Mouse (Mus musculus) MEL (cell line): ENCODE data around the gene Snrpc. TPM values are rescaled to one million over a fixed set of nuclear protein-coding genes. Genes with fewer than 3 reads are reported as not detected.
A peak's percentile ranks its signal among the peaks of the same experiment; 100 is the strongest.

Experiments
- DNase-seq: peaks from one replicate; pipeline ENCODE4 v3.0.0; 2011; ENCODE audit warnings: low read depth, low spot score
- H3K27ac ChIP-seq: 2 replicates; pipeline ENCODE4 v1.5.1; 2012; ENCODE audit warnings: low read depth, mild to moderate bottlenecking, control low read depth, low read length, moderate library complexity; ENCODE audit not compliant: control insufficient read depth
- H3K27me3 ChIP-seq, 2 experiments: fragments of 150-350 bp in 1 of 2; sonication (generic) in 1 of 2; 2 replicates each; pipeline ENCODE4 v1.6.1; 2012; ENCODE audit warnings: low read length in 2 of 2, mild to moderate bottlenecking in 2 of 2, improper control_type of control experiment in 1 of 2, moderate library complexity in 1 of 2; ENCODE audit not compliant: insufficient read depth in 2 of 2, control insufficient read depth in 1 of 2
- H3K36me3 ChIP-seq, 2 experiments: 2 replicates each; pipeline ENCODE4 v1.6.1; 2012 to 2014; ENCODE audit warnings: low read length in 2 of 2, improper control_type of control experiment in 1 of 2, inconsistent platforms in 1 of 2, mild to moderate bottlenecking in 1 of 2; ENCODE audit not compliant: insufficient read depth in 2 of 2, control insufficient read depth in 1 of 2
- H3K4me1 ChIP-seq, 2 experiments: fragments of 150-350 bp in 1 of 2; sonication (generic) in 1 of 2; 2 replicates each; pipeline ENCODE4 v1.6.1; 2012; ENCODE audit warnings: low read length in 2 of 2, improper control_type of control experiment in 1 of 2, mild to moderate bottlenecking in 1 of 2; ENCODE audit not compliant: insufficient read depth in 2 of 2, control insufficient read depth in 1 of 2
- H3K4me3 ChIP-seq, 2 experiments: fragments of 150-350 bp in 1 of 2; sonication (generic) in 1 of 2; 2 replicates each; pipeline ENCODE4 v1.5.1; 2012; ENCODE audit warnings: low read depth in 2 of 2, low read length in 2 of 2, mild to moderate bottlenecking in 2 of 2, moderate library complexity in 2 of 2, control low read depth in 1 of 2, improper control_type of control experiment in 1 of 2; ENCODE audit not compliant: control insufficient read depth in 1 of 2, insufficient read depth in 1 of 2
- H3K79me2 ChIP-seq: 2 replicates; pipeline ENCODE4 v1.6.1; 2012; ENCODE audit warnings: mild to moderate bottlenecking, low read length, moderate library complexity; ENCODE audit not compliant: control insufficient read depth, poor library complexity, insufficient read depth
- H3K9ac ChIP-seq: 2 replicates; pipeline ENCODE4 v1.6.1; 2012; ENCODE audit warnings: low read depth, mild to moderate bottlenecking, control low read depth, low read length, moderate library complexity; ENCODE audit not compliant: control insufficient read depth, poor library complexity, severe bottlenecking
- H3K9me3 ChIP-seq: fragments of 150-350 bp; sonication (generic); replicated peaks from 2 replicates; pipeline ENCODE4 v1.6.1; 2012; ENCODE audit warnings: mild to moderate bottlenecking, low read length, improper control_type of control experiment, moderate library complexity; ENCODE audit not compliant: insufficient read depth
- BHLHE40 ChIP-seq: IDR thresholded peaks from 2 replicates; pipeline ENCODE4 v1.6.1; 2012; ENCODE audit warnings: low read depth, mild to moderate bottlenecking, inconsistent platforms, low read length, improper control_type of control experiment, borderline replicate concordance
- CHD1 ChIP-seq: IDR thresholded peaks from 2 replicates; pipeline ENCODE4 v1.6.1; 2012; ENCODE audit warnings: low read depth, mild to moderate bottlenecking, inconsistent platforms, low read length, improper control_type of control experiment
- CHD2 ChIP-seq: IDR thresholded peaks from 2 replicates; pipeline ENCODE4 v1.6.1; 2011; ENCODE audit warnings: low read length, improper control_type of control experiment
- CTCF ChIP-seq, 3 experiments: IDR thresholded peaks in 2 of 3; conservative IDR thresholded peaks in 1 of 3; 2 replicates each; pipeline ENCODE4 v1.5.1; 2011 to 2012; ENCODE audit warnings: low read length in 3 of 3, low read depth in 2 of 3, mild to moderate bottlenecking in 2 of 3, improper control_type of control experiment in 1 of 3, inconsistent platforms in 1 of 3, mixed read lengths in 1 of 3, moderate library complexity in 1 of 3; ENCODE audit not compliant: control insufficient read depth in 1 of 3, insufficient read depth in 1 of 3, poor library complexity in 1 of 3, severe bottlenecking in 1 of 3
- E2F4 ChIP-seq: IDR thresholded peaks from 2 replicates; pipeline ENCODE4 v1.6.1; 2011; ENCODE audit warnings: low read depth, low read length, improper control_type of control experiment, borderline replicate concordance
- ELF1 ChIP-seq: IDR thresholded peaks from 2 replicates; pipeline ENCODE4 v1.6.1; 2014; ENCODE audit warnings: low read depth, mild to moderate bottlenecking, inconsistent platforms, low read length, improper control_type of control experiment, moderate library complexity
- EP300 ChIP-seq, 2 experiments: IDR thresholded peaks; 2 replicates each; pipeline ENCODE4 v1.6.1; 2011; ENCODE audit warnings: improper control_type of control experiment in 2 of 2, low read length in 2 of 2, low read depth in 1 of 2, mild to moderate bottlenecking in 1 of 2
- ETS1 ChIP-seq: IDR thresholded peaks from 2 replicates; pipeline ENCODE4 v1.6.1; 2012; ENCODE audit warnings: low read depth, mild to moderate bottlenecking, inconsistent platforms, low read length, improper control_type of control experiment, moderate library complexity
- GABPA ChIP-seq: IDR thresholded peaks from 2 replicates; pipeline ENCODE4 v1.6.1; 2012; ENCODE audit warnings: low read depth, mild to moderate bottlenecking, inconsistent platforms, low read length, improper control_type of control experiment, moderate library complexity
- GATA1 ChIP-seq: IDR thresholded peaks from 2 replicates; pipeline ENCODE4 v1.6.1; 2011; ENCODE audit warnings: low read depth, low read length, improper control_type of control experiment
- HCFC1 ChIP-seq: IDR thresholded peaks from 2 replicates; pipeline ENCODE4 v1.6.1; 2012; ENCODE audit warnings: low read depth, mild to moderate bottlenecking, inconsistent platforms, low read length, improper control_type of control experiment, moderate library complexity
- JUND ChIP-seq: IDR thresholded peaks from 2 replicates; pipeline ENCODE4 v1.6.1; 2011; ENCODE audit warnings: low read depth, mild to moderate bottlenecking, improper control_type of control experiment, low read length
- KAT2A ChIP-seq: conservative IDR thresholded peaks from 2 replicates; pipeline ENCODE4 v1.6.1; 2012; ENCODE audit warnings: low read depth, low read length, improper control_type of control experiment, inconsistent platforms
- MAFK ChIP-seq: IDR thresholded peaks from 2 replicates; pipeline ENCODE4 v1.6.1; 2011; ENCODE audit warnings: low read depth, mild to moderate bottlenecking, low read length, improper control_type of control experiment, borderline replicate concordance
- MAX ChIP-seq: IDR thresholded peaks from 2 replicates; pipeline ENCODE4 v1.6.1; 2011; ENCODE audit warnings: low read length, improper control_type of control experiment
- MEF2A ChIP-seq: IDR thresholded peaks from 2 replicates; pipeline ENCODE4 v1.6.1; 2014; ENCODE audit warnings: low read depth, mild to moderate bottlenecking, inconsistent platforms, low read length, improper control_type of control experiment; ENCODE audit not compliant: poor library complexity, insufficient replicate concordance, severe bottlenecking; ENCODE audit errors: extremely low read depth
- MYB ChIP-seq: IDR thresholded peaks from 2 replicates; pipeline ENCODE4 v1.6.1; 2011; ENCODE audit warnings: mild to moderate bottlenecking, low read depth, low read length, improper control_type of control experiment
- MYC ChIP-seq: IDR thresholded peaks from 2 replicates; pipeline ENCODE4 v1.6.1; 2011; ENCODE audit warnings: low read depth, mild to moderate bottlenecking, low read length, improper control_type of control experiment, moderate library complexity
- NELFE ChIP-seq: IDR thresholded peaks from 2 replicates; pipeline ENCODE4 v1.6.1; 2011; ENCODE audit warnings: low read depth, low read length, improper control_type of control experiment
- NRF1 ChIP-seq: IDR thresholded peaks from 2 replicates; pipeline ENCODE4 v1.6.1; 2014; ENCODE audit warnings: low read depth, mild to moderate bottlenecking, inconsistent platforms, low read length, improper control_type of control experiment, moderate library complexity; ENCODE audit not compliant: poor library complexity, insufficient read depth, severe bottlenecking
- POLR2A ChIP-seq, 2 experiments: IDR thresholded peaks; 2 replicates each; pipeline ENCODE4 v1.6.1; 2011 to 2012; ENCODE audit warnings: low read length in 2 of 2, mild to moderate bottlenecking in 2 of 2, control low read depth in 1 of 2, improper control_type of control experiment in 1 of 2, low read depth in 1 of 2, moderate library complexity in 1 of 2; ENCODE audit not compliant: control insufficient read depth in 1 of 2, insufficient read depth in 1 of 2, poor library complexity in 1 of 2
- POLR2AphosphoS2 ChIP-seq: IDR thresholded peaks from 2 replicates; pipeline ENCODE4 v1.6.1; 2011; ENCODE audit warnings: low read length, improper control_type of control experiment
- POLR2AphosphoS5 ChIP-seq: IDR thresholded peaks from 2 replicates; pipeline ENCODE4 v1.6.1; 2012; ENCODE audit warnings: low read depth, borderline replicate concordance, mild to moderate bottlenecking, inconsistent platforms, low read length, moderate library complexity, mixed read lengths
- RAD21 ChIP-seq: IDR thresholded peaks from 2 replicates; pipeline ENCODE4 v1.6.1; 2011; ENCODE audit warnings: mild to moderate bottlenecking, low read depth, low read length, improper control_type of control experiment
- RCOR1 ChIP-seq: IDR thresholded peaks from 2 replicates; pipeline ENCODE4 v1.6.1; 2012; ENCODE audit warnings: low read depth, mild to moderate bottlenecking, inconsistent platforms, low read length, improper control_type of control experiment
- SIN3A ChIP-seq: IDR thresholded peaks from 2 replicates; pipeline ENCODE4 v1.6.1; 2012; ENCODE audit warnings: low read length, improper control_type of control experiment, inconsistent platforms
- SMC3 ChIP-seq: IDR thresholded peaks from 2 replicates; pipeline ENCODE4 v1.6.1; 2011; ENCODE audit warnings: low read depth, low read length, improper control_type of control experiment
- TAL1 ChIP-seq: IDR thresholded peaks from 2 replicates; pipeline ENCODE4 v1.6.1; 2012; ENCODE audit warnings: mild to moderate bottlenecking, inconsistent platforms, low read length, moderate library complexity, mixed read lengths
- TBP ChIP-seq: IDR thresholded peaks from 2 replicates; pipeline ENCODE4 v1.8.0; 2011; ENCODE audit warnings: low read depth, low read length, improper control_type of control experiment
- TCF12 ChIP-seq: IDR thresholded peaks from 2 replicates; pipeline ENCODE4 v1.6.1; 2014; ENCODE audit warnings: low read depth, mild to moderate bottlenecking, inconsistent platforms, low read length, improper control_type of control experiment, moderate library complexity
- UBTF ChIP-seq: IDR thresholded peaks from 2 replicates; pipeline ENCODE4 v1.6.1; 2012; ENCODE audit warnings: low read depth, mild to moderate bottlenecking, inconsistent platforms, low read length, improper control_type of control experiment, moderate library complexity, borderline replicate concordance; ENCODE audit not compliant: insufficient read depth
- USF1 ChIP-seq: IDR thresholded peaks from 2 replicates; pipeline ENCODE4 v1.6.1; 2014; ENCODE audit warnings: low read depth, mild to moderate bottlenecking, inconsistent platforms, low read length, improper control_type of control experiment, moderate library complexity
- USF2 ChIP-seq, 2 experiments: IDR thresholded peaks; 2 replicates each; pipeline ENCODE4 v1.6.1; 2011 to 2012; ENCODE audit warnings: improper control_type of control experiment in 2 of 2, low read length in 2 of 2, borderline replicate concordance in 1 of 2, inconsistent platforms in 1 of 2, low read depth in 1 of 2, mild to moderate bottlenecking in 1 of 2; ENCODE audit not compliant: insufficient read depth in 1 of 2
- ZC3H11A ChIP-seq: IDR thresholded peaks from 2 replicates; pipeline ENCODE4 v1.6.1; 2012; ENCODE audit warnings: low read depth, mild to moderate bottlenecking, inconsistent platforms, low read length, improper control_type of control experiment
- ZKSCAN1 ChIP-seq: IDR thresholded peaks from 2 replicates; pipeline ENCODE4 v1.6.1; 2012; ENCODE audit warnings: low read depth, mild to moderate bottlenecking, inconsistent platforms, low read length, improper control_type of control experiment, moderate library complexity
- ZMIZ1 ChIP-seq: IDR thresholded peaks from 2 replicates; pipeline ENCODE4 v1.6.1; 2012; ENCODE audit warnings: low read depth, mild to moderate bottlenecking, inconsistent platforms, low read length, improper control_type of control experiment, moderate library complexity
- ZNF384 ChIP-seq: IDR thresholded peaks from 2 replicates; pipeline ENCODE4 v1.6.1; 2012; ENCODE audit warnings: low read depth, mild to moderate bottlenecking, inconsistent platforms, low read length, improper control_type of control experiment
- polyA plus RNA-seq, 2 experiments: library from polyadenylated mRNA; stranded (reverse) in 1 of 2; unstranded in 1 of 2; fragments of >175 nt in 1 of 2; fragments of >200 nt in 1 of 2; gene quantifications; 2 replicates each; pipeline versions ENCODE4 v1.2.1 to v1.2.4; 2012; ENCODE audit warnings: low replicate concordance in 2 of 2, low read depth in 1 of 2; ENCODE audit not compliant: insufficient read length in 2 of 2, insufficient read depth in 1 of 2, missing spikeins in 1 of 2
- total RNA-seq: library from RNA; depleted of rRNA; stranded (reverse); fragments of 300-350 nt; gene quantifications from 2 replicates; pipeline ENCODE4 v1.2.3, GENCODE M21; 2012

Snrpc gene
- total and polyA plus RNA-seq, 3 experiments: 217 to 227 TPM; not detected in 1

GRCm38 (mm10) chr17:27856265-27856797, 18.4 kb downstream of the Snrpc start, which contains the start of gene Uhrf1bp1:
Gene Uhrf1bp1 (plus strand): TSS chr17:27856441.
- peaks cover 3 to 19% of the 10 kb centered on the region in 2 experiments for H3K36me3 ChIP-seq
- peak; percentile 90 for DNase-seq
- no peaks in the 10 kb centered on the region for H3K27me3 ChIP-seq
- no peaks in the 10 kb centered on the region for H3K9me3 ChIP-seq
- H3K79me2 ChIP-seq: peaks cover 47% of the 10 kb centered on the region
- peak within 1 kb of the TSS; percentile 82 for H3K27ac ChIP-seq
- peaks cover 16 to 23% of the 10 kb centered on the region in 2 experiments for H3K4me1 ChIP-seq
- peak within 1 kb of the TSS; percentile 75 to 97 for H3K4me3 ChIP-seq
- H3K9ac ChIP-seq: peak within 1 kb of the TSS; percentile 86
- TF ChIP-seq TAL1 (no peak), CTCF (IDR thresholded peaks at IDR 0.05 in 2 of 3, conservative IDR thresholded peaks at IDR 0.05 in 1 of 3; ENCODE audit: control insufficient read depth in 1 of 3, insufficient read depth in 1 of 3, low read depth in 2 of 3, low read length in 3 of 3, poor library complexity in 1 of 3, severe bottlenecking in 1 of 3) (no peak), POLR2A (IDR thresholded peaks at IDR 0.05; ENCODE audit: control insufficient read depth in 1 of 2, insufficient read depth in 1 of 2, low read depth in 1 of 2, low read length in 2 of 2, poor library complexity in 1 of 2) (peak; percentile 73 to 84; a peak in 3 of 4 replicates), SMC3 (no peak), ELF1 (0 out of 2 replicates have a peak, but pooled peaks have one; percentile 7), GABPA (no peak), USF1 (no peak), EP300 (IDR thresholded peaks at IDR 0.05; ENCODE audit: low read depth in 1 of 2, low read length in 2 of 2) (no peak), ZKSCAN1 (no peak), ZC3H11A (no peak), RCOR1 (no peak), KAT2A (no peak), RAD21 (no peak), NRF1 (peak; percentile 73), GATA1 (no peak), MYB (no peak), E2F4 (no peak), TBP (no peak), HCFC1 (0 out of 2 replicates have a peak, but pooled peaks have one; percentile 26), NELFE (peak; percentile 79), MEF2A (no peak), CHD2 (no peak), MAFK (no peak), UBTF (no peak), JUND (no peak), BHLHE40 (no peak), ZMIZ1 (peak; percentile 56; the same call in 1 of the 2 replicates), ZNF384 (0 out of 2 replicates have a peak, but pooled peaks have one; percentile 11), CHD1 (no peak), SIN3A (0 out of 2 replicates have a peak, but pooled peaks have one; percentile 24), POLR2AphosphoS2 (peak; percentile 29; the same call in 1 of the 2 replicates), MYC (no peak), POLR2AphosphoS5 (no peak), USF2 (IDR thresholded peaks at IDR 0.05; ENCODE audit: borderline replicate concordance in 1 of 2, insufficient read depth in 1 of 2, low read depth in 1 of 2, low read length in 2 of 2) (no peak), ETS1 (no peak), TCF12 (0 out of 2 replicates have a peak, but pooled peaks have one; percentile 26), MAX (peak; percentile 29; the same call in 1 of the 2 replicates)
